Mouse (Mus musculus) NIH3T3 (cell line): Measurements from ENCODE around the gene Rspry1.

Experiments
- DNase-seq: peaks from one replicate; pipeline ENCODE4 v3.0.0-alpha.2; 2012; ENCODE audit warnings: low read depth

Rspry1 gene

DNA sequence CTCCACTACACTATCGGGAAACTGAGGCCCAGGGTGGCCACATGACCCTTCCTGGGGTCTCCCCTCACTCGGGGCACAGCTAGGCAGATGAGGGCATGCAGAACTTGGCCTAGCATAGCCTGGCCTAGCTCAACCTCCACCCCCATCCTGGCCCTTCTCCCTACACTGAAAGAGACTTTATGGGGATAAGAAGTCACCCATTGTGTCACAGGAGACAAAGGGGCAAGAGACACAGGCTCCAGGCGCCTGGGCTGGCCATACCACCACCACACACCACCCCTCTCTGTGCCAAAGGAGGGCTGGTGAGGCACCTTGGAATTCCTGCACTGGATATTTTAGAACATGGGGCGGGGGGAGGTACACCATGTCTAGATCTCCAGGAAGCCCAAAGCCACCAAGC, 82.5 kb downstream of the Rspry1 start:
- no peak for DNase-seq

DNA sequence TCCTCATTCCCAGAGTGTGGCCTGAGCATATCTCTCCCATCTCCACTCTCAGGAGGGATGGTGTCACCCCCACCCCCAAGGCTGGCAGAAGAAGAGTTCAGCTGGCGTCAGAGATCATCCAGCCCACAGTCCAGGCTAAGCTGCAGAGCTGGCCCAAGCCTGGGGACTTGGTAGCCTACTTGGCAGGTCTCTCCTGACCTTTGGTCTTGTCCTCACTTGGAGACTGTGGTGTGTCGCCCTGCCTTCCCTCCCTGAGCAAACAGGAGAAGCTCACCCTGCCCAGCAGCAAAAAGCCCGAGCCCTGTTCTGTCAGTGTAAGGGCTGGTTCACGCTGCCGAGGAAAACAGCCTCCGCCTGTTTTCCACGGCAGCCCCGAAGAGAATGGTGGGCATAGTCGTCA, 84.2 kb downstream of the Rspry1 start:
- no peak for DNase-seq

DNA sequence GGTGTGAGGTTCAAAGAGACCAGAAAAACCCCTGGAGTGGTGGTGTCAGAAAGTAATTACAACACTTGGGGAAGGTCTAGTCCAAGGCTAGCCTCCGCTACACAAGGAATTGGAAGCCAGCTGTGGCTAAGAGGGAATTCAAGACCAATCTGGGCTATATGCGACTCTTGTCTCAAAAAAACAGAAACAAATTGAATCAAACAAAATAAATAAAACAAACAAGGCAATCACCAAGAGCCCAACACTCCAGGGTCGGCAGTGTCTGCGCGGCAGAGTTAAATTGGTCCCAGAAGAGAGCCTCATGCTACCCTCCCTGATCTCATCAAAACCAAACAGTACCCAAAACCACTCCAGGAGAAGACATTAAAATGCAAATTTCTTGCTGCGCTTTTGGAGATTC, 93.0 kb downstream of the Rspry1 start:
- no peak for DNase-seq

DNA sequence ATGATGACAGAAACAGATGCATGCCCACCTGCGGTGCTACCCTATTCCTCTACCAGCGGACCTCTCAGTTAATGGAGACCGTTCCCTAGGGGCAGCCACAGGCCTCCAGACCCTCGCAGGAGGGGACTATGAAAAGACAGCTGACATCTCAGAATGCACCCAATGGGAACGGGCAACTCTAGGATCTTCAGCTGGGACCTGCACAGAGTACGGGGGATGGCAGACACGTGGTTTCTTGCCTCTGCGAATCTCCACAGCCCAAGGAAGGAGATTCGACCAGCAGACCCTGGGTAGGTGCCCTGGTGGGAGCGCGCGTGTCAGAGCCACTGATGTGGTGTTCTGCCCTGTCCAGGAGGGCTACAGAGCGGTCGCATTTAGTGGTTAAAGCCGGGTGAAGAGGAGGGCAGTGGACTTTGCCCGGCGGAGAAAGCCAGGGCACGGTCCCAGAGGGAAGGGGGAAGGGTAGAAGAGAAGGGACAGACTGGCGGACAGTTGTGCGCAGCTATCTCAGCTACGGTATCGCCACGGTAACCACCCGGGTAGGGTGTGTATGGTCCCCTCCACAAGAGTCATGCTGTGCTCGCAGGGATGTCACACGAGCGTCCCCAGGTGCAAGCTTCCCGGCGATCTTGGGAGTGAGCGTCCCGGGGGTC, 93.7 kb downstream of the Rspry1 start:
- DNase-seq, result no peak

DNA sequence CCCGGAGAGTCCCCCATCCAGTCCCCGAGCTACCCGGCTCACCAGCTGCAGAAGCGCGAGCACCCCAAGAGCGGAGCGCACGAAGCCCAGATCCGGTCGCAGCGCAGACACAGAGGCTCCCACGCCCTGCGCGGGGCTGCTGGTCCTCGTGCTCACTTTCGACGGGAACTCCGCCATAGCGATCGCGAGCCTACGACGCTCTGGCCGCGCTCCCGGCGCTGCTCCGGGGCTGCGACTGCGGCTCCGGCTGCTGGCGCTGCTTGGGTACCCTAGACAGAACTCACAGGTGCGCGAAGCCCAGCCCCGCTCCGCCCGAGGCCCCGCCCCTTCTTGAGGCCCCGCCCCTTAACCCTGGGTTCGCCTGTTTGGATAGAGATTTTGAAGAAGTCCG, 94.3 kb downstream of the Rspry1 start, which contains the start of gene Pllp:
TSS of gene Pllp (minus strand) at position 285 of the 391 bp plus-strand sequence.
- DNase-seq, result no peak

- DNase-seq, result no peak
Observed at GRCm38 (mm10) chr8:94696566-94696965, 94.8 kb downstream of the Rspry1 start.

DNA sequence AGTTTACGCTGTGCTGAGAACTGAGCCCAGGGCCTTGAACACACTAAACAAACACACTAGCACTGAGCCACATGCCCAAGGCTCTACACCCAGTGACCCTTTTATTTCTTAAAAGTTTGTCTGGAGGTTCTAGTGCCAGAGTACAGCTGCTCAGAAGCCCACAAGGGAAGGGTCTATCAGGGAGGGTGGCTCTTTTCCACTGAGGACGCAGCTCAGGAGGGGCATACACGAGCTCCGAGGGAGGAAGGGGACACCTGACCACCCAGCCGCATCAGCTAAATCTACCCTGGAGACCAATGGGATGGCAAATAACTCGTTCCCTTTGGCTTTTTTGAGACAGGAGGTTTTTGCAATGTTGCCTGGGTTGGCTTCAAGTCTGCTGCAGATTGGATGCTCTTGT, 96.2 kb downstream of the Rspry1 start:
- DNase-seq, result no peak

- no peak for DNase-seq
Observed at GRCm38 (mm10) chr8:94699366-94699765, 97.6 kb downstream of the Rspry1 start.

DNA sequence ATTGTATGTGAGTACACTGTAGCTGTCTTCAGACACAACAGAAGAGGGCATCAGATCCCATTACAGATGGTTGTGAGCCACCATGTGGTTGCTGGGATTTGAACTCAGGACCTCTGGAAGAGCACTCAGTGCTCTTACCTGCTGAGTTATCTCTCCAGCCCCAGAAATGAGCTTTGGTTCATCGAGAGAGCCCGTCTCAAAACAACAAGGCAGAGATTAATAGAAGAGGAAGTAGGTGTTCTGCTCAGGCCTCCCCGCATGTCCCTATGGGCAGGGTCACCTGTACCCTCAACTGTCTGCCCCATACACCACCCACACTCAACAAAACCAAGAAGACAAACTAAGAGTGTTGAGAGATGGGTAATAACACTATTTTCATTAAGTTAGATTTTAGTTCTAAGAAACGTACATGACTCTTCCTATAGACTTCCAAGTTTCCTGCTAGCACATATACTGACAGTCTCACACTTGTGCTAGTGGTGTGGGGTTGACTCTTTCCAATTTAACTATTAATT, 98.7 kb downstream of the Rspry1 start:
- DNase-seq, result no peak

DNA sequence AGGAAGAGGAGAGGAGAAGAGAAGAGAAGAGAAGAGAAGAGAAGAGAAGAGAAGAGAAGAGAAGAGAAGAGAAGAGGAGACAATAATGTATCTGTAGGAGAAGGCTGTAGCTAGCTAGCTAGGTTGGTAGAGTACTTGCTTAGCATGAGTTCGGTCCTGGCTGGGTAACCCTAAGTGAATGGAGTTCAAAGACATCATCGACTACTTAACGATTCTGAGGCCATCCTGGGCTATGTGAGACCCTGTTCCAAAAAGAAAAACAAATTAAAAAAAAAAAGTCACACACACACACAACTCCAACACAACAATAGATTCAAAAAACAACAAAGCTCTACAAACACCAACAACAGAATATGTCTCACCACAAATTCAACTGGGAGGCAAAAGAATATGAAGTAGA, 100.4 kb downstream of the Rspry1 start:
- DNase-seq, result no peak

- peak; percentile 91 for DNase-seq
Observed at GRCm38 (mm10) chr8:94702844-94703813, 101.4 kb downstream of the Rspry1 start.

DNA sequence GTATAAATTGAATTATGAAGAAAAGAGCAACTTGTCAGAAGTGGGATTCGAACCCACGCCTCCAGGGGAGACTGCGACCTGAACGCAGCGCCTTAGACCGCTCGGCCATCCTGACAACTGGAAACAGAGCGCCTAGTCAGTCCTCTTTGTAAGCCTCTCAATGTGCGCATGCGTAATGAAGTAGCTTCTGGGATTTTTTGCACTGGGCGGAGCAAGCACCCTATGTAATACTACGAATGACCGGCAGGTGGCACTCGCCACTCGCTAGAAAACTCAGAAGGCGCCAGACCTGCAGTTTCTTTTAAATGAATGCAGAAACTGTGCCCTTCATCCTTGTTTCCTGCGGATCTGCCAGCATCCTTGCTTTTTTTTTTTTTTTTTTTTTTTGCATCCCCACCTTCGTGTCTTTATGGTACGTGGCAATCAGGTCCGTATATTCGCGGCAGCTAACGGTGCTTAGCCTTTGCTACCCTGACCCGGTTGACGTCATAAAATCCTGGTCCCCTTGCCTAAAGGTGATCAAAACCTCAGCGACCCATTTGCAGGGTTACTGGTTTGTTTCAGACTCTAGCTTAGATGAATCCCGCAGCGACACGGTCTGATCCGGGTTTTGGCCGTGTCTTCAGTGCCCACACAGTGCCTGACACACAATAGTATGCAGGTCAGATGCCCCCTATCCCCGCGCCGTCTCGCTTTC, 102.4 kb downstream of the Rspry1 start:
- DNase-seq, result peak; percentile 99

GRCm38 (mm10) chr8:94704669-94704984, 102.9 kb downstream of the Rspry1 start:
- no peak for DNase-seq

DNA sequence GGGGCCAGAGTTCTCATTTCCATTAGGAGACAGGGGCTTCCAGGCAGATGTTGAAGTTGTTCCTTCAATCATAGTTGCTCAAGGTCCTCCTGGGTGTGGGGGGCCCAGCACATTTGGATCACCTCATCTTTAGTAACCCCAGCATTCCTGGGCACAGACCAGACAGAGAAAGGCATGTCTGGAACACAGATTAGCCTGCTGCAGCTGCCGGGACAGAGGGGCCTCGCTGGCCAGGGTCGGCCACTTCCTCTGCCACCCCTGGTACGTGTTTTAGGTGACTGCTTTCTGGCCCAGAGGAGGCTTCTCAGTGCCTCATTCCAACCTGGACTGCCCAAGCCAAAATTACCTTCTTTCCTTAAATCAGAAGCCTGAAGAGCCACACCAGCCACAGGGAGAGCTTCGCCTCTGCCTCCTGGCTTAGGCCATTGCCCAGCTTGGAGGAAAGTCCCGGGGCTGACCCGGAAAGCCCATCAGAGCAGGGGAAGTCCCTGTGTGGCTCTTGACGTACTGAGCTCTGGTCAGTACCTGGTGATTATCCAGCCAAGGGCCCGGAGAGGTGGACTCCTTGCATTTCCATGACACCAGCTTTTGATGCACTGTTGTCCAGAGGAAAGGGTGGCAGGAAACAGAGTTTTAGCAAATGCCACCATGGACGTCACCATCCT, 104.0 kb downstream of the Rspry1 start:
- no peak for DNase-seq

- DNase-seq, result peak; percentile 43
Observed at GRCm38 (mm10) chr8:94706732-94707395, 105.1 kb downstream of the Rspry1 start.
